Mouse (Mus musculus) kidney, postnatal 25 days (tissue): ENCODE measurements at regions not wholly inside any gene's neighbourhood (a gene's known extent, or its start where the extent isn't known, plus 50 kb on each side); places are given as distances from the start of the nearest gene placed in this dataset.

Experiments
- DNase-seq, 2 experiments: peaks; one replicate each; pipeline ENCODE4 v3.0.0; 2021; ENCODE audit warnings: mixed read lengths in 2 of 2

- DNase-seq, result no peak
These were observed 153.3 kb upstream of the Ccnh start for GRCm38 (mm10) chr13:85035903-85036302.

- no peak for DNase-seq
These were observed 152.4 kb upstream of the Ccnh start for GRCm38 (mm10) chr13:85036830-85037229.

- DNase-seq, result no peak
These were observed 122.3 kb upstream of the Ccnh start for GRCm38 (mm10) chr13:85066585-85067550.

- DNase-seq, result no peak
These were observed 121.5 kb upstream of the Ccnh start for GRCm38 (mm10) chr13:85067551-85068283.

GRCm38 (mm10) chr13:85068403-85068802, 120.8 kb upstream of the Ccnh start:
- DNase-seq, result no peak

- no peak for DNase-seq
These were observed 105.9 kb upstream of the Ccnh start for GRCm38 (mm10) chr13:85083335-85083734.

GRCm38 (mm10) chr13:85083742-85084141, 105.5 kb upstream of the Ccnh start:
- no peak for DNase-seq

- DNase-seq, result no peak
These were observed 93.0 kb upstream of the Ccnh start for GRCm38 (mm10) chr13:85096174-85096573.

- DNase-seq, result no peak
These were observed 65.9 kb upstream of the Ccnh start for GRCm38 (mm10) chr13:85123309-85123708.

GRCm38 (mm10) chr13:85126573-85127547, 62.3 kb upstream of the Ccnh start:
- peak; percentile 1 to 86 for DNase-seq

- DNase-seq, result no peak
These were observed 61.7 kb upstream of the Ccnh start for GRCm38 (mm10) chr13:85127548-85127925.
